Mouse (Mus musculus): ENCODE results near the gene Vps37b. TPM values are rescaled to one million over a fixed set of nuclear protein-coding genes. Genes with fewer than 3 reads are reported as not detected.
A peak's percentile ranks its signal among the peaks of the same experiment; 100 is the strongest.

The Vps37b gene
- polyA plus RNA-seq, 1 experiment from 2014 or later, result 37.7 TPM

DNA sequence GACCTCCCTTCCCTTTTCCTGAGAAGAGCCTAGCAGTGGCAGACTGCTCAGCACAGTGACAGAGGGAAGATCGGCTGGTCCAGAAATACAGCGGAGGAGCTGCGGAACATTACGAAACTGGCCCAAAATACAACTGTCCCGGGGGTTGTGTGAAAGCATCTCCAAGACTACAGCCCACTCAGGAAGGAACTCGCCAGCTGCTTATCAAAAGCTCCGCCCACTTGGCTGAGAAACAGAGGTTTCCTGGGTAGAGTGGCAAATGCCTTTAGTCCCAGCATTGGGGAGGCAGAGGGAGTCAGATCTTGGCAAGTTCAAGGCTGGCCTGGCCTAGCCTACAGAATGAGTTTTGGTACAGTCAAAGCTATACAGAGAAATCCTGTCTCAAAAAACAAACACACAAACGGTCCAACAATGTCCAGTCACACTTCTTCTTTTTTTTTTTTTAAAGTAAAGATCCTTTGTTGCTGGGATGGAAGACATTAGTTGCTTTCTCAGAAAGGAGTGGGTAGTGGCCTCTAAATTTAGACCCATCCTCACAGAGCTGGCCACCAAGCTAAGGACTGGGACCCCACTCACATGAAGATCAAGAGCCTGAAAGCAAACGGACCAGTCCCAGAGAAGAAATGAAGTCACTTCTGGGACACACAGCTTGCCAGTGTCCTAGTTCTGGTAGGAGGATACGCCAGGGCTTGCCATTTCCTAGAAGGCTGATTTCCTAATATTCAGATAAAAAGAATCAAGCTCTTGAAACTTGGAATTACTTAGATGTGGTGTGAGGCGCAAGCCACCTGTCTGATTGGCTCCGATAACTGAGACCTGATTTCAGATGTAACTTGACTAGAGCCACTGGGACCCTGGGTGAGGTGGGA, 12.5 kb downstream of the Vps37b start:
- 55% methylated on average over 12 of the region's 12 CpGs for WGBS
- Histone ChIP-seq H3K4me3 (replicated peaks) (no peak overlapping the region), H3K9me3 (replicated peaks) (no peaks in the 10 kb centered on the region), H3K4me1 (peaks cover 41% of the 10 kb centered on the region), H3K27ac (replicated peaks) (no peak overlapping the region), H3K4me2 (replicated peaks) (no peak overlapping the region), H3K27me3 (no peaks in the 10 kb centered on the region), H3K36me3 (0 out of 2 replicates have a peak, but pooled peaks cover 6% of the 10 kb centered on the region), H3K9ac (no peak overlapping the region)
- no peak for ATAC-seq (ENCODE audit: insufficient number of reproducible peaks, low FRiP score, low TSS enrichment, low read depth)

GRCm38 (mm10) chr5:124018651-124019050, 13.4 kb downstream of the Vps37b start:
- H3K27me3 ChIP-seq, result no peaks in the 10 kb centered on the region
- 0 out of 2 replicates have a peak, but pooled peaks cover 6% of the 10 kb centered on the region for H3K36me3 ChIP-seq
- no peaks in the 10 kb centered on the region for H3K9me3 ChIP-seq (replicated peaks)
- H3K27ac ChIP-seq (replicated peaks), result no peak overlapping the region
- peaks cover 48% of the 10 kb centered on the region for H3K4me1 ChIP-seq
- 87% methylated on average over 9 of the region's 9 CpGs for WGBS
- H3K4me2 ChIP-seq (replicated peaks), result no peak overlapping the region
- H3K4me3 ChIP-seq (replicated peaks), result no peak overlapping the region
- no peak overlapping the region for H3K9ac ChIP-seq
- ATAC-seq (ENCODE audit: insufficient number of reproducible peaks, low FRiP score, low TSS enrichment, low read depth), result no peak

DNA sequence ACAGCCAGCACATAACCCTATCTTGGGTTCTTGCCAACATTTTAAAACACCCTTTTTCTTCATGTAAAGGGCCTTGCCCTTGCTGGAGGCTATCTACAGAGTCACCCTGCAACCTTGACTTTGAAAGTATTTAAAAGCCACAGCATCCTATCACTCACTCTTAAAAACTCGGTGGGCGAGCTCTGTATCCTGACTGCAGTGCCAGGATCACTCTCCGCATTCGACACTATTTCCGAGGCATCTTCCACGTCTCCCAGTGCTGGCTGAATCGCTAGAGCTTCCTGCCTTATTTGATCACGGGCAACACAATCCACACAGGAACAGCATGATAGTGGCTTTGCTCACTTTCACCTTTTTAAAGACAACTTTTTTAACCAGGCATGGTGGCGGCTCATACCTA, 14.1 kb downstream of the Vps37b start:
- H3K9me3 ChIP-seq (replicated peaks), result no peaks in the 10 kb centered on the region
- WGBS, result 72% methylated on average over 9 of the region's 9 CpGs
- peaks cover 53% of the 10 kb centered on the region for H3K4me1 ChIP-seq
- no peak for ATAC-seq (ENCODE audit: insufficient number of reproducible peaks, low FRiP score, low TSS enrichment, low read depth)
- H3K4me2 ChIP-seq (replicated peaks), result no peak overlapping the region
- 0 out of 2 replicates have a peak, but pooled peaks cover 6% of the 10 kb centered on the region for H3K36me3 ChIP-seq
- H3K9ac ChIP-seq, result no peak overlapping the region
- H3K27me3 ChIP-seq, result no peaks in the 10 kb centered on the region
- no peak overlapping the region for H3K4me3 ChIP-seq (replicated peaks)
- H3K27ac ChIP-seq (replicated peaks), result no peak overlapping the region

DNA sequence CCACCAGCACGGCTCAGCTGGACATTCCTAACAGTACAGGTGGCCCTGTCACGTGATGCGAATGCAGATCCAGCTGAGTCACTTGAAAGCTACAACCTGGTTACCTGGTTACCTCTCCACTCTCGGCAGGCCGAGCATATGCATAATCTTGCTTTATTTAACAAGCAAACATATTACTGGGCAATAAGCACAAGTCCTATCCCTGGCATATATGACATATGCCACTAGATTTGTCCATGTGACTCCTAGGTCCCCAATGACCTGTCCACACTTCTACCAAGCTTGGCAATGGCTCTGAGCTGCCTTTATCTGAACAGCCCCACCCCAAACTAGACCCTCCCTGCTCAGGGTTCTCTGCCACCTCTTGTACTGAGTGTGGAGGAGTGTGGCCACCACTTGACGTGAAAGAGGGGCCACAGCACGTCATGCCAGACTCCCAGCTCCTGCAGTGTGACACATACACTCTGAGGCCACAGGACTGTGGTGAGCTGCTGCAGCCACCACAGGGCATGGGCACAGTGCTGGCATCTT, 15.7 kb downstream of the Vps37b start:
- no peak overlapping the region for H3K9ac ChIP-seq
- no peak overlapping the region for H3K27ac ChIP-seq (replicated peaks)
- H3K4me2 ChIP-seq (replicated peaks), result no peak overlapping the region
- H3K36me3 ChIP-seq, result 0 out of 2 replicates have a peak, but pooled peaks cover 1% of the 10 kb centered on the region
- H3K4me1 ChIP-seq, result peaks cover 69% of the 10 kb centered on the region
- no peak for ATAC-seq (ENCODE audit: insufficient number of reproducible peaks, low FRiP score, low TSS enrichment, low read depth)
- H3K27me3 ChIP-seq, result no peaks in the 10 kb centered on the region
- H3K9me3 ChIP-seq (replicated peaks), result no peaks in the 10 kb centered on the region
- no peak overlapping the region for H3K4me3 ChIP-seq (replicated peaks)
- WGBS, result 88% methylated on average over 7 of the region's 7 CpGs

DNA sequence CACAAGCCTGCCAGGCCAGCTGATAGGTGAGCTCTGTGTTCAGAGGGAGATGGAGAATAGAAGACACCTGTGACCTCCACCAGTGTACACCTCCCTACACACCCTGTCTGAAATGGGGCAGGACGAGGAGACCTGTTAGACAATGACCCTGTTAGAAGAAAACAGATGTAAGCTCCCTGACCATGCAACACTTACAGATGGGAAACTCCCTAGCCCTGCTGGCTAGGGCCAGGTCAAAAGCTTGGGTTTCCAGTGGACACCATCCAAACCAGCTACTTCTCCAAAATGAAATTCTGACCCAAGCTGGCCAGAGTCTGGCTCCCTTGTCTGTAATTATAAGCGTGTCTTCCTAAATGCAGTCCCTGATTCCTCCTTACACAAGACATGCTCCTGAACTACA, 16.3 kb downstream of the Vps37b start:
- Histone ChIP-seq H3K27me3 (no peaks in the 10 kb centered on the region), H3K27ac (replicated peaks) (no peak overlapping the region), H3K4me1 (peaks cover 75% of the 10 kb centered on the region), H3K9me3 (replicated peaks) (no peaks in the 10 kb centered on the region), H3K4me3 (replicated peaks) (no peak overlapping the region), H3K9ac (no peak overlapping the region), H3K36me3 (no peaks in the 10 kb centered on the region), H3K4me2 (replicated peaks) (no peak overlapping the region)
- WGBS, result 79% methylated on average over 2 of the region's 2 CpGs
- ATAC-seq (ENCODE audit: insufficient number of reproducible peaks, low FRiP score, low TSS enrichment, low read depth), result no peak

GRCm38 (mm10) chr5:124014791-124015251, 17.2 kb downstream of the Vps37b start:
- H3K36me3 ChIP-seq, result peaks cover 6% of the 10 kb centered on the region; the same call in 1 of the 2 replicates
- no peak overlapping the region for H3K4me2 ChIP-seq (replicated peaks)
- H3K27ac ChIP-seq (replicated peaks), result peak overlapping the region; percentile 63
- no peak for ATAC-seq (ENCODE audit: insufficient number of reproducible peaks, low FRiP score, low TSS enrichment, low read depth)
- WGBS, result 26% methylated on average over 11 of the region's 11 CpGs
- no peaks in the 10 kb centered on the region for H3K9me3 ChIP-seq (replicated peaks)
- H3K4me3 ChIP-seq (replicated peaks), result no peak overlapping the region
- H3K9ac ChIP-seq, result no peak overlapping the region
- no peaks in the 10 kb centered on the region for H3K27me3 ChIP-seq
- H3K4me1 ChIP-seq, result peaks cover 80% of the 10 kb centered on the region

- no peak overlapping the region for H3K4me3 ChIP-seq (replicated peaks)
- H3K36me3 ChIP-seq, result peaks cover 10% of the 10 kb centered on the region; the same call in 1 of the 2 replicates
- H3K9me3 ChIP-seq (replicated peaks), result no peaks in the 10 kb centered on the region
- no peak overlapping the region for H3K9ac ChIP-seq
- no peak for ATAC-seq (ENCODE audit: insufficient number of reproducible peaks, low FRiP score, low TSS enrichment, low read depth)
- H3K27ac ChIP-seq (replicated peaks), result 0 out of 2 replicates have a peak overlapping the region, but pooled peaks have one; percentile 63
- H3K27me3 ChIP-seq, result no peaks in the 10 kb centered on the region
- peaks cover 77% of the 10 kb centered on the region for H3K4me1 ChIP-seq
- 61% methylated on average over 3 of the region's 3 CpGs for WGBS
- no peak overlapping the region for H3K4me2 ChIP-seq (replicated peaks)
Measured at GRCm38 (mm10) chr5:124014180-124014579, 17.9 kb downstream of the Vps37b start.

GRCm38 (mm10) chr5:124013747-124014146, 18.3 kb downstream of the Vps37b start:
- H3K4me1 ChIP-seq, result peaks cover 73% of the 10 kb centered on the region

DNA sequence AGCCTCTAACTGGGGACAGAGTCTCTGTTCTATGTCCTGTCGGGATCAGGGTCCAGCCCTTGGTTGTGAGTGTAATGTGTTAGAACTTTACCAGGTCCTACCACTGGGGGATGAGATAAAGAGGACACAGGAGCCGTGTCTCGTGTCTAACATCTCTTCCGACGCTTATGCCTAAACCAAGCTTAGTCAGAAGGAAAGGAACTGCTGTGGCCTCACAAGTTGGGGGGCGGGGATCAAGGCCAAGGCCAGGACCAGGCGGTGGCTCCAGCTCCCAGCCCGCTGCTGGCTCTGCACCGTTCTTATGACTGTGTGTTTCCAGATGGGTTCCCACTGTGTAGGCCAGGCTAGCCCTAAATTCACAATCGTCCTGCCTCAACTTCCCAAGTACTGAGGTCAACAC, 19.2 kb downstream of the Vps37b start:
- Histone ChIP-seq H3K4me2 (replicated peaks) (no peak overlapping the region), H3K9me3 (replicated peaks) (no peaks in the 10 kb centered on the region), H3K4me1 (peaks cover 69% of the 10 kb centered on the region), H3K27ac (replicated peaks) (no peak overlapping the region), H3K36me3 (peaks cover 22% of the 10 kb centered on the region), H3K9ac (no peak overlapping the region), H3K4me3 (replicated peaks) (no peak overlapping the region), H3K27me3 (no peaks in the 10 kb centered on the region)
- WGBS, result 79% methylated on average over 10 of the region's 10 CpGs
- no peak for ATAC-seq (ENCODE audit: insufficient number of reproducible peaks, low FRiP score, low TSS enrichment, low read depth)

More at GRCm38 (mm10) chr5:124013747-124014146, 18.3 kb downstream of the Vps37b start:
- Histone ChIP-seq H3K27me3 (no peaks in the 10 kb centered on the region), H3K27ac (replicated peaks) (no peak overlapping the region), H3K4me2 (replicated peaks) (no peak overlapping the region), H3K4me3 (replicated peaks) (no peak overlapping the region), H3K9me3 (replicated peaks) (no peaks in the 10 kb centered on the region), H3K9ac (no peak overlapping the region), H3K36me3 (peaks cover 13% of the 10 kb centered on the region)
- no peak for ATAC-seq (ENCODE audit: insufficient number of reproducible peaks, low FRiP score, low TSS enrichment, low read depth)
- WGBS, result 62% methylated on average over 16 of the region's 16 CpGs

DNA sequence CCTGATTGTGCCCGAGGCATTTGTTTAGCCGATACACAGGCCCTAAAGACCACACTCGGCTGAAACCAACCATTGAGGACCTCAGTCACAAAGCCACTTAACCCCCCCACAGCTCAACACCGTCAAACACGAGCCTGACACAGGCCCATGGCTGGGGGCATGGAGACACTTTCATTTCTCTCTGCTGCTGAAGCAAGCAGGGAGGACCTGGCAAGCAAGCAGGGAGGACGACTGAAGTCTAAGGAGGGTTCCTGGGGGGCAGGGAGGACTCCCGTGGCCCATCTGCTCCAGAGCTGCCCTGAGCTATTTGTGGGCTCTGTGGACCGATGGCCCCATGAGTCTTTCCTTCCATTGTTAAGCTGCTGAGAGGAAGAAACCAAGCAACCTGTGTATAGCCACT, 20.1 kb downstream of the Vps37b start:
- 22% methylated on average over 8 of the region's 8 CpGs for WGBS
- 0 out of 2 replicates have a peak overlapping the region, but pooled peaks have one; percentile 34 for H3K4me2 ChIP-seq (replicated peaks)
- peaks cover 32% of the 10 kb centered on the region for H3K36me3 ChIP-seq
- peak overlapping the region; percentile 83 for H3K27ac ChIP-seq (replicated peaks)
- no peaks in the 10 kb centered on the region for H3K9me3 ChIP-seq (replicated peaks)
- no peaks in the 10 kb centered on the region for H3K27me3 ChIP-seq
- ATAC-seq (ENCODE audit: insufficient number of reproducible peaks, low FRiP score, low TSS enrichment, low read depth), result no peak
- H3K4me1 ChIP-seq, result peaks cover 63% of the 10 kb centered on the region
- no peak overlapping the region for H3K9ac ChIP-seq
- H3K4me3 ChIP-seq (replicated peaks), result no peak overlapping the region

GRCm38 (mm10) chr5:124010910-124011655, 21.0 kb downstream of the Vps37b start:
- peaks cover 57% of the 10 kb centered on the region for H3K4me1 ChIP-seq
- H3K4me2 ChIP-seq (replicated peaks), result peak overlapping the region; percentile 34; the same call in 1 of the 2 replicates
- no peak overlapping the region for H3K9ac ChIP-seq
- peaks cover 40% of the 10 kb centered on the region for H3K36me3 ChIP-seq
- peak overlapping the region; percentile 83 for H3K27ac ChIP-seq (replicated peaks)
- WGBS, result 11% methylated on average over 19 of the region's 19 CpGs
- no peaks in the 10 kb centered on the region for H3K27me3 ChIP-seq
- no peaks in the 10 kb centered on the region for H3K9me3 ChIP-seq (replicated peaks)
- ATAC-seq (ENCODE audit: insufficient number of reproducible peaks, low FRiP score, low TSS enrichment, low read depth), result peak; percentile 67
- H3K4me3 ChIP-seq (replicated peaks), result peak overlapping the region; percentile 7; the same call in 1 of the 2 replicates

Data from embryonic facial prominence, embryonic 15.5 days (tissue).